Mouse (Mus musculus): ENCODE results near the gene Lhfpl3. TPM values are rescaled to one million over a fixed set of nuclear protein-coding genes. Genes with fewer than 3 reads are reported as not detected.
"Not testable (repeated sequence)": the region's sequence is repeated elsewhere in the genome, so short reads cannot be mapped to it uniquely, and the experiment has no call there.

Lhfpl3 gene
- 0.66 and 0.71 TPM in 2 replicates for polyA plus RNA-seq (2014; fragmentation: Nextera tagmentation; extraction: Ambion mirVana)

DNA sequence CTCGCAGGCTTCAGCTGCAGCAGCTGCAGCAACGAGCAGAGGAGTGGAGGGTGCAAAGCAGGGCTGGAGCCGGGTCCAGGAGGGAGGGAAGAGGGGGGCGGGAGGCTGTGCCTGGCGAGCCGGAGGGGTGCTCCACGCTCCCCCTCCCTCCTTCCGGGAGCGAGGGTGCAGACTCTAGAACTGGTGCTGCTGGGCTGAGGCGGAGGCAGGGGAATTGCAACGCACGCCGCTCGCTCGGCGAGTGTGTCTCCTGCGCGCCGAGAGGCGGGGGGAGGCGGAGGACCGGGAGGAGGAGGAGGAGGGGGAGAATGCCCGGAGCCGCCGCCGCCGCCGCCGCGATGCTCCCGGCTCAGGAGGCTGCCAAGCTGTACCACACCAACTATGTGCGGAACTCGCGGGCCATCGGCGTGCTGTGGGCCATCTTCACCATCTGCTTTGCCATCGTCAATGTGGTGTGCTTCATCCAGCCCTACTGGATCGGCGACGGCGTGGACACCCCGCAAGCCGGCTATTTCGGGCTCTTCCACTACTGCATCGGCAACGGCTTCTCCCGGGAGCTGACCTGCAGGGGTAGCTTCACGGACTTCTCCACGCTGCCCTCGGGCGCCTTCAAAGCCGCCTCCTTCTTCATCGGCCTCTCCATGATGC lies at the start of gene Lhfpl3:
Gene Lhfpl3, plus strand, starts transcription at position 175 of the 648 bp plus-strand sequence.
- Histone ChIP-seq H3K36me3 (replicated peaks; ENCODE audit: control insufficient read depth, insufficient read depth, low read depth, low read length) (no peaks in the 10 kb centered on the region), H3K4me1 (ENCODE audit: control insufficient read depth, insufficient read depth, low read length) (no peaks in the 10 kb centered on the region; the same call in 1 of the 2 replicates), H3K27ac (replicated peaks; ENCODE audit: low read depth, low read length) (no peak within 1 kb of the TSS), H3K9me3 (replicated peaks; ENCODE audit: control insufficient read depth, low read length) (no peaks in the 10 kb centered on the region), H3K4me2 (ENCODE audit: low read depth, low read length) (peak within 1 kb of the TSS; percentile 93), H3K9ac (replicated peaks; ENCODE audit: low read length) (peak within 1 kb of the TSS; percentile 55), H3K4me3 (ENCODE audit: low read depth, low read length) (peak within 1 kb of the TSS; percentile 60), H3K27me3 (ENCODE audit: control insufficient read depth, insufficient read depth, low read length) (peaks cover 9% of the 10 kb centered on the region)
- DNase-seq (ENCODE audit: low spot score) (peak; percentile 65), ATAC-seq (replicated peaks; ENCODE audit: insufficient number of reproducible peaks, low FRiP score, low TSS enrichment, low read depth) (peak; percentile 80)
- 0% methylated on average over 35 of the region's 53 CpGs for WGBS

DNA sequence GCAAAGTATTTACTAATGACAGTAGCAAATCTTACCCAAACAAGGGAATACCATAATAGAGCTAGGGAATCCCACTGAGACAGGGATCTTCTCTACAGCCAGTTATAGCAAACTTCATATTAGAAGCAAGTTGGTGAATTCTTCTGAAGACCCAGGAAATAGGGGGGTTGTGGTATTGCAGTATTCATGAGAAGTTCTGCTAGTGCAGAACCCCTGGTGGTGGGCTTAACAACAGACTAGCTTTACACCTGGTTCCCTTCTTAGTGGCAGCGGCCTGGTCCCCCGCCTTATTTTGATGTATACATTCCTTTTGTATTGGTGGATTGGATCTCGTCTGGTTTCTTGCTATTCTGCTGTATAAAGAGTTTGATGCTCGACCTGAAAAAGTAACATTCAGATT lies 39.6 kb upstream of the Lhfpl3 start:
- H3K27ac ChIP-seq (replicated peaks; ENCODE audit: low read depth, low read length); H3K4me3 ChIP-seq (ENCODE audit: low read depth, low read length); H3K36me3 ChIP-seq (replicated peaks; ENCODE audit: control insufficient read depth, insufficient read depth, low read depth, low read length); H3K27me3 ChIP-seq (ENCODE audit: control insufficient read depth, insufficient read depth, low read length); H3K4me2 ChIP-seq (ENCODE audit: low read depth, low read length); H3K9me3 ChIP-seq (replicated peaks; ENCODE audit: control insufficient read depth, low read length); H3K4me1 ChIP-seq (ENCODE audit: control insufficient read depth, insufficient read depth, low read length); ATAC-seq (replicated peaks; ENCODE audit: insufficient number of reproducible peaks, low FRiP score, low TSS enrichment, low read depth); H3K9ac ChIP-seq (replicated peaks; ENCODE audit: low read length); DNase-seq (ENCODE audit: low spot score): not testable (repeated sequence)
- 75% methylated on average over 4 of the region's 4 CpGs for WGBS

DNA sequence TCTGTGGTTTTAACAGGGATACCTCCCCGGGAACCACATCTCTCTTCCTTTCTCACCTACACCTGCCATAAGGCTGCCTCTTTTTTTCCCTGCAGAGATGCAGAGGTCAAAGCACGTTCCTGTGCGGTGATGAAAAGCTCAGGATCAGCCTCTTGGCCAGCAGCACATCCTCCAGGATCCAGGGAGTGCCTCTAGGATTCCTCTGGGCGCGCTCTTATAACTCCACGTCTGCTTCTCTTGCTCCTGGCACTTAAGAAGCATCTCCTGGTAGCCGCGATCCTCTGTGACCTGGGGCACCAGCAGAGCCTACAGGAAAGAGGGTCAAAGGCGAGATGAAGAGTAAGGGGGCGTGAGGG lies 352 bp upstream of the Lhfpl3 start:
- no peak for DNase-seq (ENCODE audit: low spot score)
- Histone ChIP-seq H3K4me1 (ENCODE audit: control insufficient read depth, insufficient read depth, low read length) (no peaks in the 10 kb centered on the region; the same call in 1 of the 2 replicates), H3K4me2 (ENCODE audit: low read depth, low read length) (peak overlapping the region; percentile 93), H3K9ac (replicated peaks; ENCODE audit: low read length) (peak overlapping the region; percentile 55), H3K27ac (replicated peaks; ENCODE audit: low read depth, low read length) (no peak overlapping the region), H3K4me3 (ENCODE audit: low read depth, low read length) (peak overlapping the region; percentile 60), H3K9me3 (replicated peaks; ENCODE audit: control insufficient read depth, low read length) (no peaks in the 10 kb centered on the region), H3K27me3 (ENCODE audit: control insufficient read depth, insufficient read depth, low read length) (peaks cover 9% of the 10 kb centered on the region), H3K36me3 (replicated peaks; ENCODE audit: control insufficient read depth, insufficient read depth, low read depth, low read length) (no peaks in the 10 kb centered on the region)
- ATAC-seq (replicated peaks; ENCODE audit: insufficient number of reproducible peaks, low FRiP score, low TSS enrichment, low read depth): peak; percentile 22; the same call in 1 of the 2 replicates
- 1% methylated on average over 10 of the region's 10 CpGs for WGBS

DNA sequence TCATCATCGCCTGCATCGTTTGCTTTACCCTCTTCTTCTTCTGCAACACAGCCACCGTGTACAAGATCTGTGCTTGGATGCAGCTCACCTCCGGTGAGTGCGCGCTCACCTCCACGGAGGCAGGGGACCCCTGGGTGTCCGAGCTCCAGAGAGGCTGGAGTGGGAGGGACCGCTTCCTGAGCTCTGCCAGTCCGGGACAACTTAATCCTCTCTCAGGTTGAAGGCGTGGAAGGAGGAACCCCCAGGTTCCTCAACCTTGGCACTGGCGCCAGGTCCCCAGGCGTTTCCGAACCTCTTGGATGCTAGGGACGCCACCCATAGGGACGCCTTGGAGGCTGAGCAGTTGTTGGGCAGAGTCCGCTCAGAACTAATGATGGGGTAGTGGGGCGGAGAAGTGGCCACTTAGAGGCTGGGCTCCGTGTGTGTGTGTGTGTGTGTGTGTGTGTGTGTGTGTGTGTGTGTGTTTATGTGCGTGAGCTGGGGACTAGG lies 718 bp downstream of the Lhfpl3 start:
- peak; percentile 30 for DNase-seq (ENCODE audit: low spot score)

DNA sequence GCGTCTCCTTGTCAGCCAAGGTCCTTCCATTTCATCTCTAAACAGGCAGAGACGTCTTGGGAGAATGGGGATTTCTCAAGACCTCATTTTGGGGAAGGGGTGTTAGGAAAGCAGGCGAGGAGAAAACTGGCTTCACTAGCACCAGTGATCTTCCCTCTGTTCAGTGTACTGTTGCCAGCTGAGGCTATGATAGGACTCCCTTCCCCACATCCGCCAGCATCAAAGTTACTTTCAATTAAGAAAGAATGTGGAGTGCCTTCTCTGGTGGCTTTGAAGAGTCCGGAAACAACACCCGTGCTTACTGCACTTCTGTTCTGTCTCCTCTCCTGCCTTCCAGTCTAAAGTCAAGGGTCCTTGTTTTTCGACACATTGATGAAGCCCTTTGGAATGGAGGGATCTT lies 1.4 kb downstream of the Lhfpl3 start:
- H3K27ac ChIP-seq (replicated peaks; ENCODE audit: low read depth, low read length): no peak overlapping the region
- H3K9me3 ChIP-seq (replicated peaks; ENCODE audit: control insufficient read depth, low read length): no peaks in the 10 kb centered on the region
- H3K4me1 ChIP-seq (ENCODE audit: control insufficient read depth, insufficient read depth, low read length): no peaks in the 10 kb centered on the region; the same call in 1 of the 2 replicates
- no peak overlapping the region for H3K9ac ChIP-seq (replicated peaks; ENCODE audit: low read length)
- H3K27me3 ChIP-seq (ENCODE audit: control insufficient read depth, insufficient read depth, low read length): peaks cover 9% of the 10 kb centered on the region
- ATAC-seq (replicated peaks; ENCODE audit: insufficient number of reproducible peaks, low FRiP score, low TSS enrichment, low read depth): no peak
- H3K4me2 ChIP-seq (ENCODE audit: low read depth, low read length): peak overlapping the region; percentile 93
- no peak for DNase-seq (ENCODE audit: low spot score)
- no peak overlapping the region; the same call in 1 of the 2 replicates for H3K4me3 ChIP-seq (ENCODE audit: low read depth, low read length)
- H3K36me3 ChIP-seq (replicated peaks; ENCODE audit: control insufficient read depth, insufficient read depth, low read depth, low read length): no peaks in the 10 kb centered on the region
- 4% methylated on average over 7 of the region's 7 CpGs for WGBS

More for the DNA sequence above, 718 bp downstream of the Lhfpl3 start:
- peak overlapping the region; percentile 93 for H3K4me2 ChIP-seq (ENCODE audit: low read depth, low read length)
- 0% methylated on average over 20 of the region's 20 CpGs for WGBS
- no peaks in the 10 kb centered on the region; the same call in 1 of the 2 replicates for H3K4me1 ChIP-seq (ENCODE audit: control insufficient read depth, insufficient read depth, low read length)
- H3K27me3 ChIP-seq (ENCODE audit: control insufficient read depth, insufficient read depth, low read length): peaks cover 9% of the 10 kb centered on the region
- H3K36me3 ChIP-seq (replicated peaks; ENCODE audit: control insufficient read depth, insufficient read depth, low read depth, low read length): no peaks in the 10 kb centered on the region
- H3K27ac ChIP-seq (replicated peaks; ENCODE audit: low read depth, low read length): no peak overlapping the region
- ATAC-seq (replicated peaks; ENCODE audit: insufficient number of reproducible peaks, low FRiP score, low TSS enrichment, low read depth): peak; percentile 56
- H3K4me3 ChIP-seq (ENCODE audit: low read depth, low read length): peak overlapping the region; percentile 60
- H3K9ac ChIP-seq (replicated peaks; ENCODE audit: low read length): peak overlapping the region; percentile 55
- no peaks in the 10 kb centered on the region for H3K9me3 ChIP-seq (replicated peaks; ENCODE audit: control insufficient read depth, low read length)

DNA sequence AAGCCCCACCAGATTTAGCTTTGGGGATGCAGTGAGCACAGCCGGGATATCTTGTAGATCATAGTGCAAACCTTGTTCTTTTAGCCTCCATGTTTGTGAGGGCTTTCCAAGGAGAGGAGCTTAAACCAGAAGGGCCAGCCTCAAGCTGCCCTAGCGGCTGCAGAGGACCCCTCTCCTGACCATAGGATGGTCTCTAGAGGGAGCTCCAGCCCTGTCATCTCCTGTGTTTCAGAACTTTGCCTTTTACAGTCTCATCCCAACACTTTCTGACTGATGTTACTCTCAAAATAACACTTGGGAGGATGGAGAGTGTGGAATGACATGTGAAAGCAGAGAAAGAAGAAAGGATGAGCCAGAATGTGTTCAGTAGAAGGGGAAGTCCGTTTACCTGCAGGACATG lies 11.4 kb downstream of the Lhfpl3 start:
- 38% methylated on average over 3 of the region's 3 CpGs for WGBS
- Histone ChIP-seq H3K9me3 (replicated peaks; ENCODE audit: control insufficient read depth, low read length) (no peaks in the 10 kb centered on the region), H3K4me3 (ENCODE audit: low read depth, low read length) (no peak overlapping the region), H3K4me1 (ENCODE audit: control insufficient read depth, insufficient read depth, low read length) (no peaks in the 10 kb centered on the region), H3K27me3 (ENCODE audit: control insufficient read depth, insufficient read depth, low read length) (no peaks in the 10 kb centered on the region), H3K27ac (replicated peaks; ENCODE audit: low read depth, low read length) (no peak overlapping the region), H3K36me3 (replicated peaks; ENCODE audit: control insufficient read depth, insufficient read depth, low read depth, low read length) (no peaks in the 10 kb centered on the region), H3K9ac (replicated peaks; ENCODE audit: low read length) (no peak overlapping the region), H3K4me2 (ENCODE audit: low read depth, low read length) (no peak overlapping the region)
- DNase-seq (ENCODE audit: low spot score) (no peak), ATAC-seq (replicated peaks; ENCODE audit: insufficient number of reproducible peaks, low FRiP score, low TSS enrichment, low read depth) (no peak)

DNA sequence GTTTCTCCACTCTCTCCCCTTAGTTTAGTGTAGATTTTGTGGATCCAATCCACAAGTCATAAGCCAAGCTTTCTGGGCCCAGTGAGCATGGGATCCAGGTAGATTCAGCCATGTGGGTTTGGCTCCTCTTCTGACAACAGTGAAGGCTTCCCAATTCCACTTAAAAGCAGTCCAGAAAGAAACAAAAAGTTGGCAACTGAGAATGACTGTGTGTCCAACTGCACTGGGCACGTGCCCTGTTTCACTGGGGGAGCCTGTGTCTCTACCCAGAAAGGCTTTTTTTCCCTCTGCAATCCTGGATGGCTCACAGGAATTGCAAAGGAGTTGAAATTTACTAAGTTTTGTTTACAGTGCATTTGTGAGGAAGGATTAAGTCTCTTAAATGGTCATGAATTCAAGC lies 24.9 kb downstream of the Lhfpl3 start:
- H3K9ac ChIP-seq (replicated peaks; ENCODE audit: low read length): no peak overlapping the region
- no peaks in the 10 kb centered on the region for H3K4me1 ChIP-seq (ENCODE audit: control insufficient read depth, insufficient read depth, low read length)
- DNase-seq (ENCODE audit: low spot score): no peak
- H3K9me3 ChIP-seq (replicated peaks; ENCODE audit: control insufficient read depth, low read length): no peaks in the 10 kb centered on the region
- no peak overlapping the region for H3K4me2 ChIP-seq (ENCODE audit: low read depth, low read length)
- no peaks in the 10 kb centered on the region for H3K27me3 ChIP-seq (ENCODE audit: control insufficient read depth, insufficient read depth, low read length)
- H3K27ac ChIP-seq (replicated peaks; ENCODE audit: low read depth, low read length): no peak overlapping the region
- 50% methylated on average over 1 of the region's 1 CpGs for WGBS
- ATAC-seq (replicated peaks; ENCODE audit: insufficient number of reproducible peaks, low FRiP score, low TSS enrichment, low read depth): no peak
- H3K36me3 ChIP-seq (replicated peaks; ENCODE audit: control insufficient read depth, insufficient read depth, low read depth, low read length): no peaks in the 10 kb centered on the region
- H3K4me3 ChIP-seq (ENCODE audit: low read depth, low read length): no peak overlapping the region

DNA sequence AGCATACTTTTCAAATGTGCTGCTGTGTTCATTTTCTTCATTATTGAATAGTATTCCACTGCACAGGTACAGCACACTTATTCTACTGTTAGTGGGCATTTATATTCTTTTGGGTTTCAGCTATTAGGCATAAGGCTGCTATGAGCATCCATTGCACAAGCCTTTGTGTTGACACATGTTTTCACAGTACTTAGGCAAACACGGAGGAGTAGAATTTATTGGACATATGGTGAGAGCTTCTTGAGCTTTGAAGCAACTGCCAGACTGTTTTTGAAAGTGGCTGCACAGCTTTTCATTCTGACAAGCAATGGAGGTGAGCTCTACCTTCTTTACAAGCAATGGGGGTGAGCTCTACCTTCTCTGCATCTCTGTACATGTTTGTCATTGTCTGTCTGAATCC lies 49.5 kb downstream of the Lhfpl3 start:
- DNase-seq (ENCODE audit: low spot score) (no peak), ATAC-seq (replicated peaks; ENCODE audit: insufficient number of reproducible peaks, low FRiP score, low TSS enrichment, low read depth) (no peak)
- H3K36me3 ChIP-seq (replicated peaks; ENCODE audit: control insufficient read depth, insufficient read depth, low read depth, low read length): no peaks in the 10 kb centered on the region
- no peaks in the 10 kb centered on the region for H3K4me1 ChIP-seq (ENCODE audit: control insufficient read depth, insufficient read depth, low read length)
- H3K27ac ChIP-seq (replicated peaks; ENCODE audit: low read depth, low read length): no peak overlapping the region
- no peaks in the 10 kb centered on the region for H3K27me3 ChIP-seq (ENCODE audit: control insufficient read depth, insufficient read depth, low read length)
- WGBS: 62% methylated on average over 1 of the region's 1 CpGs
- no peak overlapping the region for H3K9ac ChIP-seq (replicated peaks; ENCODE audit: low read length)
- H3K4me2 ChIP-seq (ENCODE audit: low read depth, low read length): no peak overlapping the region
- H3K4me3 ChIP-seq (ENCODE audit: low read depth, low read length): no peak overlapping the region
- no peaks in the 10 kb centered on the region for H3K9me3 ChIP-seq (replicated peaks; ENCODE audit: control insufficient read depth, low read length)
